Mouse (Mus musculus) forebrain, embryonic 14.5 days (tissue): ENCODE data around the gene Zfp248. TPM values are rescaled to one million over a fixed set of nuclear protein-coding genes. Genes with fewer than 3 reads are reported as not detected.

Experiments used
- ATAC-seq: fragments of 200-750 bp; cut with Nextera tagmentation; 2 replicates; pipeline ENCODE4 v1.8.0; 2017; ENCODE audit warnings: mild to moderate bottlenecking, moderate library complexity
- DNase-seq: peaks from one replicate; pipeline ENCODE4 v3.0.0-alpha.2; 2015; ENCODE audit warnings: low spot score
- H3K27ac ChIP-seq: fragments of 300-500 bp; sonication (generic); 2 replicates; pipeline ENCODE4 v1.5.1; 2014; ENCODE audit warnings: low read depth, mild to moderate bottlenecking, control low read depth, low read length, moderate library complexity
- H3K27me3 ChIP-seq: fragments of 300-500 bp; sonication (generic); replicated peaks from 2 replicates; pipeline ENCODE4 v1.6.1; 2014; ENCODE audit warnings: low read length, control low read depth, mixed read lengths; ENCODE audit not compliant: control insufficient read depth, insufficient read depth
- H3K36me3 ChIP-seq: fragments of 300-500 bp; sonication (generic); 2 replicates; pipeline ENCODE4 v1.6.1; 2014; ENCODE audit warnings: low read length, control low read depth; ENCODE audit not compliant: control insufficient read depth, insufficient read depth
- H3K4me1 ChIP-seq: fragments of 300-500 bp; sonication (generic); 2 replicates; pipeline ENCODE4 v1.6.1; 2014; ENCODE audit warnings: antibody characterized with exemption, low read length, control low read depth; ENCODE audit not compliant: control insufficient read depth, insufficient read depth
- H3K4me2 ChIP-seq: fragments of 300-500 bp; sonication (generic); 2 replicates; pipeline ENCODE4 v1.6.1; 2014; ENCODE audit warnings: mild to moderate bottlenecking, control low read depth, low read length
- H3K4me3 ChIP-seq: fragments of 300-500 bp; sonication (generic); 2 replicates; pipeline ENCODE4 v1.5.1; 2014; ENCODE audit warnings: low read depth, low read length, control low read depth
- H3K9ac ChIP-seq: fragments of 300-500 bp; sonication (generic); 2 replicates; pipeline ENCODE4 v1.6.1; 2014; ENCODE audit warnings: mild to moderate bottlenecking, low read length, control low read depth, moderate library complexity
- H3K9me3 ChIP-seq: fragments of 300-500 bp; sonication (generic); replicated peaks from 2 replicates; pipeline ENCODE4 v1.6.1; 2016; ENCODE audit warnings: low read length, control low read depth, mixed read lengths; ENCODE audit not compliant: control insufficient read depth
- WGBS: fragments of 180-500 bp; shearing (Covaris S2); extraction: QIAGEN DNeasy Blood & Tissue Kit; methylation state at CpG from one replicate; pipeline ENCODE4 v1.1.7; 2014; 5-methylcytosine and 5-hydroxymethylcytosine counted together
- polyA plus RNA-seq: library from polyadenylated mRNA; unstranded; fragments of >200 nt; fragmentation: Nextera tagmentation; extraction: Ambion mirVana; gene quantifications from 2 replicates; pipeline ENCODE4 v1.2.1, GENCODE M21; 2014

The Zfp248 gene
- 8.0 and 12.4 TPM in 2 replicates for polyA plus RNA-seq

- under 1% methylated on average over 43 of the region's 43 CpGs for WGBS
- DNase-seq (peak; percentile 96), ATAC-seq (peak; percentile 99)
- H3K4me2 ChIP-seq, result peak within 1 kb of the TSS; percentile 70
- H3K4me1 ChIP-seq, result 0 out of 2 replicates have a peak, but pooled peaks cover 5% of the 10 kb centered on the region
- H3K4me3 ChIP-seq, result peak within 1 kb of the TSS; percentile 62
- peak within 1 kb of the TSS; percentile 97 for H3K27ac ChIP-seq
- no peaks in the 10 kb centered on the region for H3K36me3 ChIP-seq
- H3K27me3 ChIP-seq, result no peaks in the 10 kb centered on the region
- H3K9me3 ChIP-seq, result no peaks in the 10 kb centered on the region
- peak within 1 kb of the TSS; percentile 89 for H3K9ac ChIP-seq
Observed at GRCm38 (mm10) chr6:118455042-118455631, at the start of gene Zfp248. Zfp248 (minus strand) TSS chr6:118455528.

GRCm38 (mm10) chr6:118499010-118499409 lies 43.7 kb upstream of the Zfp248 start:
- Histone ChIP-seq H3K9ac (no peak overlapping the region), H3K4me1 (no peaks in the 10 kb centered on the region), H3K36me3 (peaks cover 13% of the 10 kb centered on the region), H3K27ac (no peak overlapping the region), H3K4me3 (no peak overlapping the region), H3K27me3 (no peaks in the 10 kb centered on the region), H3K9me3 (no peaks in the 10 kb centered on the region), H3K4me2 (no peak overlapping the region)
- DNase-seq (no peak), ATAC-seq (no peak)
- 89% methylated on average over 7 of the region's 7 CpGs for WGBS

- WGBS, result 75% methylated on average over 1 of the region's 1 CpGs
- Histone ChIP-seq H3K9ac (no peak overlapping the region), H3K27me3 (peaks cover 30% of the 10 kb centered on the region), H3K4me1 (peaks cover 8% of the 10 kb centered on the region), H3K36me3 (no peaks in the 10 kb centered on the region), H3K4me2 (no peak overlapping the region), H3K9me3 (no peaks in the 10 kb centered on the region), H3K27ac (no peak overlapping the region), H3K4me3 (no peak overlapping the region)
- no peak for ATAC-seq
- no peak for DNase-seq
Observed at GRCm38 (mm10) chr6:118482125-118482524, 26.8 kb upstream of the Zfp248 start.

GRCm38 (mm10) chr6:118478957-118479708 lies 23.8 kb upstream of the Zfp248 start, which contains the start of gene Zfp9:
Zfp9 (minus strand) TSS chr6:118479320.
- peak within 1 kb of the TSS; percentile 65 for H3K9ac ChIP-seq
- ATAC-seq (peak; percentile 87), DNase-seq (peak; percentile 87)
- H3K4me2 ChIP-seq, result peak within 1 kb of the TSS; percentile 65
- H3K4me3 ChIP-seq, result peak within 1 kb of the TSS; percentile 52
- H3K4me1 ChIP-seq, result peaks cover 9% of the 10 kb centered on the region
- H3K27ac ChIP-seq, result peak within 1 kb of the TSS; percentile 83
- no peaks in the 10 kb centered on the region for H3K9me3 ChIP-seq
- under 1% methylated on average over 43 of the region's 57 CpGs for WGBS
- H3K36me3 ChIP-seq, result no peaks in the 10 kb centered on the region
- H3K27me3 ChIP-seq, result peaks cover 48% of the 10 kb centered on the region

GRCm38 (mm10) chr6:118477875-118478785 lies 22.8 kb upstream of the Zfp248 start:
- Histone ChIP-seq H3K36me3 (no peaks in the 10 kb centered on the region), H3K4me2 (peak overlapping the region; percentile 65), H3K27me3 (peaks cover 45% of the 10 kb centered on the region), H3K9ac (peak overlapping the region; percentile 65), H3K4me3 (peak overlapping the region; percentile 52), H3K9me3 (no peaks in the 10 kb centered on the region), H3K4me1 (peaks cover 9% of the 10 kb centered on the region), H3K27ac (0 out of 2 replicates have a peak overlapping the region, but pooled peaks have one; percentile 83)
- 7% methylated on average over 10 of the region's 10 CpGs for WGBS
- DNase-seq (peak; percentile 88), ATAC-seq (peak; percentile 50)

GRCm38 (mm10) chr6:118462069-118462705 lies 6.9 kb upstream of the Zfp248 start:
- DNase-seq, result no peak
- Histone ChIP-seq H3K4me3 (no peak overlapping the region), H3K9me3 (no peaks in the 10 kb centered on the region), H3K36me3 (peaks cover 26% of the 10 kb centered on the region), H3K4me2 (no peak overlapping the region), H3K27me3 (no peaks in the 10 kb centered on the region), H3K4me1 (no peaks in the 10 kb centered on the region), H3K27ac (no peak overlapping the region), H3K9ac (no peak overlapping the region)
- WGBS, result 82% methylated on average over 15 of the region's 15 CpGs
- ATAC-seq, result no peak

GRCm38 (mm10) chr6:118457726-118458125 lies 2.4 kb upstream of the Zfp248 start:
- H3K4me1 ChIP-seq, result 0 out of 2 replicates have a peak, but pooled peaks cover 5% of the 10 kb centered on the region
- no peaks in the 10 kb centered on the region for H3K9me3 ChIP-seq
- 93% methylated on average over 1 of the region's 1 CpGs for WGBS
- H3K4me2 ChIP-seq, result no peak overlapping the region
- ATAC-seq (no peak), DNase-seq (no peak)
- no peak overlapping the region for H3K4me3 ChIP-seq
- H3K36me3 ChIP-seq, result no peaks in the 10 kb centered on the region
- no peak overlapping the region for H3K27ac ChIP-seq
- no peak overlapping the region for H3K9ac ChIP-seq
- no peaks in the 10 kb centered on the region for H3K27me3 ChIP-seq

- no peaks in the 10 kb centered on the region for H3K27me3 ChIP-seq
- no peak for DNase-seq
- H3K27ac ChIP-seq, result peak overlapping the region; percentile 97; the same call in 1 of the 2 replicates
- peak overlapping the region; percentile 89 for H3K9ac ChIP-seq
- no peaks in the 10 kb centered on the region for H3K9me3 ChIP-seq
- WGBS, result 44% methylated on average over 8 of the region's 8 CpGs
- ATAC-seq, result no peak
- H3K4me2 ChIP-seq, result peak overlapping the region; percentile 70
- peak overlapping the region; percentile 62 for H3K4me3 ChIP-seq
- H3K36me3 ChIP-seq, result no peaks in the 10 kb centered on the region
- H3K4me1 ChIP-seq, result 0 out of 2 replicates have a peak, but pooled peaks cover 5% of the 10 kb centered on the region
Observed at GRCm38 (mm10) chr6:118454452-118454851, 876 bp downstream of the Zfp248 start.
